Mouse (Mus musculus) megakaryocyte, embryonic 14.5 days (primary cell): ENCODE measurements around the gene Klrc2.
"Not testable (repeated sequence)": the region's sequence is repeated elsewhere in the genome, so short reads cannot be mapped to it uniquely, and the experiment has no call there.

ENCODE experiments used
- FLI1 ChIP-seq: IDR thresholded peaks from 2 replicates; pipeline ENCODE4 v1.6.1; 2012; ENCODE audit warnings: low read length, inconsistent platforms, mixed read lengths
- GATA1 ChIP-seq: IDR thresholded peaks from 3 replicates; pipeline ENCODE4 v1.6.1; 2012; ENCODE audit warnings: mixed read lengths, low read length, inconsistent platforms, borderline replicate concordance

- not testable (repeated sequence) for TF ChIP-seq GATA1, FLI1
Measured at GRCm38 (mm10) chr6:129643237-129643636, 17.3 kb downstream of the Klrc2 start, which contains the start of gene Klrc3.
